Mouse (Mus musculus) cerebellum, postnatal 4 days (tissue): ENCODE measurements at regions not wholly inside any gene's neighbourhood (a gene's known extent, or its start where the extent isn't known, plus 50 kb on each side); places are given as distances from the start of the nearest gene placed in this dataset.

ENCODE experiments used
- DNase-seq, 2 experiments: peaks; one replicate each; pipeline ENCODE4 v3.0.0; 2022; ENCODE audit warnings: low spot score in 2 of 2, mixed read lengths in 1 of 2

- DNase-seq: no peak
Observed at GRCm38 (mm10) chr13:111939534-111940115, 130.8 kb upstream of the Map3k1 start.

- no peak for DNase-seq
Observed at GRCm38 (mm10) chr13:111940275-111940674, 131.5 kb upstream of the Map3k1 start.

DNA sequence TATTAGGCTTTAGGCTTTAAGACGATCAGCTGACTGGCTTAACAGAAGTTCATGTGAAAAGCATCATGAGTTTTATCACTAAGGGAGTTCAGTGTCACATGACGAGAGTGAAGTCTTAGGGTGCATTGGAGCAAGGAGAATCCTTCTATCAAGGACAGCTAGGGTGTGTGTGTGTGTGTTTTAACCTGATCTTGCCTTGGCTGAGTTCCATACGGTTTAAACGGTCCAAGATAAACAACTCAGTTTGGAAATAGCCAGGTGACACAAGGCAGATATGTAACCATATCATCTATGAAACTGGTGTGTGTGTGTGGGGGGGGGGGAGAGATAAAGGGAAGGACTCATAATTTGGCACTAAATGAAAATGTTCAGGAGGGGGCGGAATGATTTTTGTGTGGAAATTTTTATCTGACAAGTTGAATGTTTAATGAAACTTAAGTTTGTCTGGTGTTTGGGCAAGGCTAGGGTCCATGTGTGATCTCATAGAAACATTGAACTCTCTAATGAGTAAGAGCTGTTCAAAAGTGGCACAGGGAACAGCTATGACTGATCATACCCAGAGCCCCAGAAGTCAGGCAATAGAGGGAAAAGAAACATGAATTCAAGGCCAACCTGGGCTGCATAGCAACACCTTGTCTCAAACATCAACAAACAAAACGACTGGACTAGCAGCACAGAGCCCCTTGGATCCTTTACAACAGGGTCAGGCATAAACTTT, 132.2 kb upstream of the Map3k1 start:
- no peak for DNase-seq

- DNase-seq: no peak
Observed at GRCm38 (mm10) chr13:111941946-111942345, 133.2 kb upstream of the Map3k1 start.

DNA sequence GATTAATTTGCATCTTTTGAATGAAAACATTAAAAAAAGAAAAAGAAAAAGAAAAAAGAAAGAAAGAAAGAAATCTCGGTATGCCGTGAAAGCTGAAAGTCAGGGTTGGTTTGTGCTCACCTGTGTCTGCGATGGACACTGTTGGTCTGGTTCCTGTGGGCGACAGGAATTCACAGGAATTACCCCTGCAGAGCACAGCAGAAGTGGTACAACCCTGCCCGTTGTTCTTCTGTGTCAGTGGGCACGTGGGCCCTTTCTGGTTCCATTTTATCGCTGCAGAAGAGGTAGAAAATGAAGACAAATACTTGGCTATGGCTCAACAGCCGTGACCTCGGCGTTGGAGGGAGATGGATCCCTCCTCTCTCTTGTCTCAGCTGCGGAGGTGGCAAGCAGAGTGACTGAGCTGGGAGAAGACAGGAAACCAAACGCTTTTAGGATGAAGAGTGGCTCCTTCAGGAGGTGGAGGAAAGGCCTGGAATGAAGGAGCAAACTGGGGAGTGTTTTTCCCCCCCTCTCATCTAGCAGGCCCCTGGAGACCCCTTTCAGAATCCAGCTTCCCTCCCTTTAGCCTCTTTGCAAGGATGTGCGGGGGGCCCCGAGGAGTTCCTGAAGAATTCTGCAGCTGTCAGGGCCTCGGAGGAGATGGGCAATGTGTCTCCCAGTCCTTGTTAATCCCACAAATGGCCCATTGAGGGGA, 134.7 kb upstream of the Map3k1 start:
- DNase-seq: no peak

- peak; percentile 24 to 39 for DNase-seq
Observed at GRCm38 (mm10) chr13:111944089-111944406, 135.3 kb upstream of the Map3k1 start.

GRCm38 (mm10) chr13:111946271-111946670, 137.5 kb upstream of the Map3k1 start:
- no peak for DNase-seq

GRCm38 (mm10) chr13:111946811-111947210, 138.0 kb upstream of the Map3k1 start:
- no peak for DNase-seq

DNA sequence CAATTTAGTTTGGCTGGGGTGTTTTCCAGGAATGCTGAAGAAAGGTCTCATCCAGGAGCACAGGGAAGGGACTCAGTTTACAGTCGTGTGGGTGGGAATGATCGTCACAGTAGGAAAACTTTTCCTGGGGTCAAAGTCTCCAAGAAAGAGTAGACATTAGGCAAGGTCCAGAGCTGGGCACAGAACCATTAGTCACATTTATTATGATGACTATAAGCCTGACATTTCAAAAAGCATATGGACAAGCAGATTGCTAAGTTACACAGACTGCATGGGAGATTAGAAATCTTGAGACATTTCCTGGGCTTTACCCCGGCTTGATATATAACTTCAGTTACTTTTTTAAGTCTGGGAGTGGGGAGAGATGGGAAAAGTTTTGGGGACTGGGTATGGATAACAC, 139.6 kb upstream of the Map3k1 start:
- DNase-seq: no peak

GRCm38 (mm10) chr13:111950042-111950441, 141.2 kb upstream of the Map3k1 start:
- DNase-seq: no peak

- DNase-seq: no peak
Observed at GRCm38 (mm10) chr13:111953860-111954519, 145.2 kb upstream of the Map3k1 start.

GRCm38 (mm10) chr13:111954520-111954884, 145.7 kb upstream of the Map3k1 start:
- DNase-seq: no peak

GRCm38 (mm10) chr13:111957118-111957517, 148.3 kb upstream of the Map3k1 start:
- no peak for DNase-seq

GRCm38 (mm10) chr13:111957674-111958273, 149.0 kb upstream of the Map3k1 start:
- DNase-seq: no peak

GRCm38 (mm10) chr13:111958421-111958820, 149.6 kb upstream of the Map3k1 start:
- no peak for DNase-seq

- no peak for DNase-seq
Observed at GRCm38 (mm10) chr13:111960036-111960435, 151.2 kb upstream of the Map3k1 start.

DNA sequence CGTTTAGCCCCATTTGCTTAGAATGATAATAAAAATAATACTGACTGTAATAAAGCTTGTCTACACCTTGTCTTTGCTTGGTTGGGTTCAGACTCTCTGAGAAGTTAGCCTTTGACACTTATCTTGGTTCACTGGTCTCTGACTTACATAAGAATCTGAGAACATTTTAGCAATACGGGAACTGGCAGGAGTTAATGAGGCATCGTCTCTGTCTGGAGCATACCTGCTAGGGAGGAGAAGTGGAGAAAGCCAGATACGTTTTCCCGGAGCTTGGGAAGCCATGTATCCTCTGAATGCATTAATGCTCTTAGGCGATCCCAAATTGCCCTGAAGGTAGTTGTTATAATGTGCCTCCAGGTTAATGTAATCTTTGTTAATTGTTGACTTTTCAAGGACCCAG, 152.6 kb upstream of the Map3k1 start:
- DNase-seq: no peak

DNA sequence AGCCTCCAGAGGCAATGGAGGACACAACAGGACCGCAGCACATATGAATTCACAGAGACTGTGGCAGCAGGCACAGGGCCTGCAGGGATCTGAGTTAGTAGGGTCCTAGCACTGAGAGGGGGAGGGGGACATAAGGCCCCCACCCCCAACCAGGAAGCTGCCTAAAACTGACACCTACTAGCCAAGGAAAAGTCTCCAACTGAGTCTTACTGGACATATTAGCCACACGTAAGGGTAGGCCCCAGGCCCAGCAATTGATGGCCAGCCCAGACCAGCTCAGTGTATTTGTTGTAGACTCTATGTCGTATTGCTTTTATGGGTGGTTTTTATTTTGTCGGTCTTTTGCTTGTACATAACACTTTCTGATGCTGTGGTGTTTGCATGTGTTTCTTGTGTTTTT, 153.4 kb upstream of the Map3k1 start:
- no peak for DNase-seq

DNA sequence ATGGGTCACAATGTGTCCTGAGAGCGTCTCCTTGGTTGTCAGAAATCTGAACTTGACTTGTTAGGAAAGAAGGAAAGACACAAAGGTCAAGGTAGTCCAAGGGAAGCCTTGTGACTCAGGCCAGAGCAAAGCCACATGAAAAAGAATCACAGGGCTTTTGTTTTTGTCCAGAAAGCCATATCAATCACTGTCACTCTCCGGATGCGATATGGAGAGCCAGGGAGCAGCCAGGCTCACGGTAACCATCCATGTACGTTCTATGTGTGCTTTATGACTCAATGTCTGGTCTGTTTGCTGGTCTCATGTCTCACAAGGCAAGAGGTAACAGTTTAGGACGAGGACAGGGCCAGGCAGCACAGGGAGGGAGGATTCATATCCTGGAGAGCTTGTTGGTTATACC, 157.3 kb upstream of the Map3k1 start:
- no peak for DNase-seq

- no peak for DNase-seq
Observed at GRCm38 (mm10) chr13:111966627-111967026, 157.8 kb upstream of the Map3k1 start.

- DNase-seq: no peak
Observed at GRCm38 (mm10) chr13:111968197-111968596, 159.4 kb upstream of the Map3k1 start.

GRCm38 (mm10) chr13:111974282-111974681, 165.5 kb upstream of the Map3k1 start:
- DNase-seq: no peak
